Mouse (Mus musculus) liver, embryonic 14.5 days (tissue): ENCODE measurements at regions not wholly inside any gene's neighbourhood (a gene's known extent, or its start where the extent isn't known, plus 50 kb on each side); places are given as distances from the start of the nearest gene placed in this dataset.

Source experiments
- ATAC-seq: fragments of 200-750 bp; cut with Nextera tagmentation; 2 replicates; pipeline ENCODE4 v1.8.0; 2017; ENCODE audit warnings: moderate number of reproducible peaks, mild to moderate bottlenecking, moderate library complexity; ENCODE audit not compliant: insufficient read depth
- DNase-seq, 3 experiments: peaks; one replicate each; pipeline ENCODE4 v3.0.0-alpha.2; 2012 to 2013; ENCODE audit warnings: low read depth in 3 of 3, low spot score in 3 of 3
- H3K27ac ChIP-seq: fragments of 300-500 bp; sonication (generic); 2 replicates; pipeline ENCODE4 v1.5.1; 2014; ENCODE audit warnings: moderate library complexity, mild to moderate bottlenecking, control low read depth, inconsistent platforms
- H3K27me3 ChIP-seq: fragments of 300-500 bp; sonication (generic); 2 replicates; pipeline ENCODE4 v1.6.1; 2014; ENCODE audit warnings: mild to moderate bottlenecking, low read length, moderate library complexity; ENCODE audit not compliant: control insufficient read depth, insufficient read depth
- H3K36me3 ChIP-seq: fragments of 300-500 bp; sonication (generic); replicated peaks from 2 replicates; pipeline ENCODE4 v1.6.1; 2014; ENCODE audit warnings: low read depth; ENCODE audit not compliant: control insufficient read depth, insufficient read depth
- H3K4me1 ChIP-seq, 2 experiments: fragments of 200-500 bp in 1 of 2; fragments of 300-500 bp in 1 of 2; sonication (generic) in 1 of 2; replicated peaks; 2 replicates each; pipeline ENCODE4 v1.6.1; 2012 to 2014; ENCODE audit warnings: antibody characterized with exemption in 1 of 2, inconsistent platforms in 1 of 2, low read length in 1 of 2; ENCODE audit not compliant: control insufficient read depth in 2 of 2, insufficient read depth in 2 of 2
- H3K4me2 ChIP-seq: fragments of 300-500 bp; sonication (generic); 2 replicates; pipeline ENCODE4 v1.6.1; 2014; ENCODE audit warnings: low read depth, mild to moderate bottlenecking, control low read depth, moderate library complexity
- H3K4me3 ChIP-seq, 2 experiments: fragments of 200-500 bp in 1 of 2; fragments of 300-500 bp in 1 of 2; sonication (generic) in 1 of 2; 2 replicates each; pipeline ENCODE4 v1.5.1; 2012 to 2014; ENCODE audit warnings: low read depth in 2 of 2, low read length in 2 of 2, mild to moderate bottlenecking in 2 of 2, control low read depth in 1 of 2, inconsistent platforms in 1 of 2, moderate library complexity in 1 of 2; ENCODE audit not compliant: insufficient read depth in 1 of 2
- H3K9ac ChIP-seq: fragments of 300-500 bp; sonication (generic); replicated peaks from 2 replicates; pipeline ENCODE4 v1.6.1; 2014; ENCODE audit warnings: mild to moderate bottlenecking, control low read depth, moderate library complexity
- H3K9me3 ChIP-seq: fragments of 300-500 bp; sonication (generic); 2 replicates; pipeline ENCODE4 v1.6.1; 2016; ENCODE audit warnings: low read length, mixed read lengths; ENCODE audit not compliant: control insufficient read depth
- CTCF ChIP-seq: IDR thresholded peaks from 2 replicates; pipeline ENCODE4 v1.5.1; 2016; ENCODE audit warnings: antibody characterized with exemption, low read depth, control low read depth
- EP300 ChIP-seq: IDR thresholded peaks from 2 replicates; pipeline ENCODE4 v1.6.1; 2016; ENCODE audit warnings: antibody characterized with exemption, low read depth
- WGBS: fragments of 180-500 bp; shearing (Covaris S2); extraction: QIAGEN DNeasy Blood & Tissue Kit; methylation state at CpG from one replicate; pipeline ENCODE4 v1.1.7; 2014; ENCODE audit not compliant: insufficient replicate concordance; 5-methylcytosine and 5-hydroxymethylcytosine counted together

- TF ChIP-seq CTCF (peak; percentile 84), EP300 (no peak)
- Histone ChIP-seq H3K4me3 (no peak overlapping the region), H3K4me1 (no peaks in the 10 kb centered on the region), H3K27me3 (no peaks in the 10 kb centered on the region), H3K4me2 (no peak overlapping the region), H3K27ac (no peak overlapping the region), H3K9me3 (no peaks in the 10 kb centered on the region), H3K36me3 (no peaks in the 10 kb centered on the region), H3K9ac (no peak overlapping the region)
- DNase-seq = peak in 2 of 3 experiments; percentile 14 to 24
- WGBS = 38% methylated on average over 5 of the region's 5 CpGs
- ATAC-seq = no peak
These were observed 104.1 kb downstream of the Il20rb start for GRCm38 (mm10) chr9:100382492-100382891.

DNA sequence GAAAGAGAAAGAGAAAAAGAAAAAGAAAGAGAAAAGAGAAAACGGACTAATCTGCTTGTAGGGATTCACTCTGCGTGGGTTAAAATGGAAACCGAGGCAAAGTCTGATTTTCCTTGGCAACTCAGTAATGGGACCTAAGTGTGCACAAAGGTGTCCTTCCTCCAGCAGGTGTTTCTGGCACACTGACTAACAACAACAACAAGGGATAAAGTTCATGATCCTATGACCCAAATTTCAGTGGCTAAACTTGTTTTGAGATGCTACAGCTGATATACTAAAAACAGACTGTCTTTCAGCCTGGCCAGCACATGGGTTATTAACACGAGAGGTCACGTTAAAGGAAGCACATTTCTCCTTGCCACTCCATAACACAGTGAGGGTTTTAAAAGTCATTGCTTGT is 116.7 kb downstream of the Il20rb start:
- DNase-seq = no peak
- WGBS = 69% methylated on average over 5 of the region's 5 CpGs

GRCm38 (mm10) chr9:100366816-100367215 is 119.8 kb downstream of the Il20rb start:
- no peak for TF ChIP-seq EP300
- no peak for TF ChIP-seq CTCF
- WGBS = 64% methylated on average over 6 of the region's 6 CpGs
- ATAC-seq (no peak), DNase-seq (no peak)
- no peaks in the 10 kb centered on the region for H3K27me3 ChIP-seq
- H3K27ac ChIP-seq = no peak overlapping the region
- no peaks in the 10 kb centered on the region for H3K36me3 ChIP-seq
- H3K4me3 ChIP-seq = no peak overlapping the region
- H3K4me1 ChIP-seq = no peaks in the 10 kb centered on the region
- H3K9ac ChIP-seq = no peak overlapping the region
- no peak overlapping the region for H3K4me2 ChIP-seq
- no peaks in the 10 kb centered on the region for H3K9me3 ChIP-seq

More for the DNA sequence above, 116.7 kb downstream of the Il20rb start:
- Histone ChIP-seq H3K4me1 (no peaks in the 10 kb centered on the region), H3K9ac (no peak overlapping the region), H3K27ac (no peak overlapping the region), H3K9me3 (no peaks in the 10 kb centered on the region), H3K36me3 (no peaks in the 10 kb centered on the region), H3K4me2 (no peak overlapping the region), H3K4me3 (no peak overlapping the region), H3K27me3 (no peaks in the 10 kb centered on the region)
- no peak for ATAC-seq
- no peak for TF ChIP-seq EP300
- no peak for TF ChIP-seq CTCF

GRCm38 (mm10) chr9:100359934-100360716 is 126.5 kb downstream of the Il20rb start:
- no peak overlapping the region for H3K4me3 ChIP-seq
- TF ChIP-seq EP300 = no peak
- TF ChIP-seq CTCF = peak; percentile 55
- H3K9me3 ChIP-seq = no peaks in the 10 kb centered on the region
- H3K4me1 ChIP-seq = no peaks in the 10 kb centered on the region
- WGBS = 43% methylated on average over 9 of the region's 9 CpGs
- H3K27ac ChIP-seq = no peak overlapping the region
- DNase-seq (peak in 1 of 3 experiments; percentile 10), ATAC-seq (no peak)
- no peak overlapping the region for H3K9ac ChIP-seq
- H3K27me3 ChIP-seq = no peaks in the 10 kb centered on the region
- no peak overlapping the region for H3K4me2 ChIP-seq
- H3K36me3 ChIP-seq = no peaks in the 10 kb centered on the region

DNA sequence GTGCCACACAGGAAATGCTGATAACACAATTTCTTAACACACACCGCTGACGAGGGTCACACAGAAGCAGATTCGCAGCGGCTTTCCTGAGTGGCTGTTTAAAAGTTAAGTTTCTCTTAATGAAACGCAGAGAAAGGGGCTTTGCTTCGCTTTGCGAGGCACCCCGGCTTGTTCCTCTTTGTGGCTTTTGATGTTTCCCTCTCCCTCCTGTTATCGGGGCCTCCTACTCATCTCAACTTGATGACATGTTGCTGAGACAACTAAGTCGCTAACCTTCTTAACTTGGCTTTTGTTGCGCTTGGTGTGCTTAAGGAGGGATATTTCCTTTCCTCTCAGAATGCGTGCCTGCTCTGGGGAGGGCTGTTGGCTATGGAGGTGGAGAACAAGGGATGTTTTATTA is 129.0 kb downstream of the Il20rb start:
- ATAC-seq = no peak
- 12% methylated on average over 12 of the region's 12 CpGs for WGBS

More for the DNA sequence above, 129.0 kb downstream of the Il20rb start:
- no peak for DNase-seq
- Histone ChIP-seq H3K4me3 (no peak overlapping the region), H3K27me3 (no peaks in the 10 kb centered on the region), H3K9ac (no peak overlapping the region), H3K27ac (no peak overlapping the region), H3K4me1 (no peaks in the 10 kb centered on the region), H3K4me2 (no peak overlapping the region), H3K9me3 (no peaks in the 10 kb centered on the region), H3K36me3 (no peaks in the 10 kb centered on the region)
- TF ChIP-seq EP300 = no peak
- TF ChIP-seq CTCF = no peak
